Mouse (Mus musculus) mouse trophoblast stem cell (cell line): ENCODE data around the gene Nudt13.
"Not testable (repeated sequence)": the region's sequence is repeated elsewhere in the genome, so short reads cannot be mapped to it uniquely, and the experiment has no call there.

Experiments
- in situ Hi-C, 2 experiments: fragments of 300-500 bp; cut with MseI, MboI; formaldehyde crosslinking; loops; 2 replicates in 1 of 2; 3 replicates in 1 of 2; pipeline ENCODE4 v1.15.1; 2025

Nudt13 gene

GRCm38 (mm10) chr14:20294117-20294892, at the start of gene Nudt13:
TSS of gene Nudt13 (plus strand) at chr14:20294697.
- in situ Hi-C loops = no loop called here

- in situ Hi-C loops = no loop called here
Observed at GRCm38 (mm10) chr14:20245318-20245717, 49.2 kb upstream of the Nudt13 start.

DNA sequence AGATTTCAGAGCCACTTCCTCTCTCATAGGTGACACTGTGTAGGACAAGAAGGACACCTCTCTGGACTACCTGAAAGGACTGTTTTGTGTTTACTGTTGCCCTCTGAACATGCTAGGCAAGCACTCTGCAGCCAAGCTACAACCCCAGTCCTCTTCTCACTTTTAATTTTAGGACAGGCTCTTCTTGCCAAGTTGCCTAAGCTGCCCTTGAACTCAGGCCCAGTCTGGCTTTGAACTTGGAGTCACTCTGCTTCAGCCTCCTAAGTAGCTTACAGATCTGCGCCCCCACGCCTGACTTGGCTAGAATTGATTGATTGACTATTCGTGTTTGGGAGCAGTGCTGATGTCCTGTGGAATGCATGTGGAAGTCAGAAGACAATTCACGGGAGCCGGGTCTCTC, 48.6 kb upstream of the Nudt13 start:
- in situ Hi-C loops = no loop called here

DNA sequence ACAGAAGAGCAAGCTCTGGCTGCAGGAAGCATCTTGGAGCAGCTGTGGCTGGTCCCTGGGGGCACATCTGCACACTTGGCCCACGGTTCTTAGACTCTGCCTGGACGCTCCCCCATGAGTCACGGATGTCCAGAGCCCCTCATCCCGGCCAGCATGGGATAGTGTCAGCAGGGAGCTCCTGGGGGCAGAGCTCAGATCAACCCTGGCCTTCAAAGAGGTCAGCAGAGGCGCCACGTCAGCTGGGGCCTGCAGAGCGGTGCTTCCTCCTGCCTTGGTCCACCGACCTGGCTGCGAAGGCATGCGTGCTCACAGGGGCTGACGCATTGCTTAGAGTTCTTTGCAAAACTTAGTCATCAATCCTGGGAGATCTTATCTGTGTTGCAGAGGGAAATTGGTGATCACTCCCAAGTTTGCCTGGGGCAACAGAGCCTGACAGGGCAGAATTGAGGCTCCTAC, 47.7 kb upstream of the Nudt13 start:
- in situ Hi-C loops = no loop called here

DNA sequence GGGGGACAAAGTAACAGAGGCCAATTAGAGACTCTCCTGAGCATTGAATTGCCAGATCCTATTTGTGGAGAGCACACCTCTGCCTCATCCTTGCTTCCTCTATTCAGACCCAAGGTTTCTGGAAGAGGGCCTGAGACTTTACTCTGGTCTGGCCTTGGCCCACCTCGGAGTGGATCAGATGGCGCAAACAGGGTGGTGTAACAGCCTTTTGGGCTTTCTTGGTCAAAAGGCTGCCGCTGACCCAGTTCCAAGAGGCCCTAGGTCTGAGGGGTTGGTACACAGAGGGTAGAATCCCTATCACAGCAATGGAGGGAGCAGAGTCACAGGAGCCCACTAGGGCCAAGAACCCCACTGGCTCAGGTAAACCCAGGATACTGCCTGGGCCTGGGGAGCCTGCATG, 46.5 kb upstream of the Nudt13 start:
- in situ Hi-C loops = no loop called here

- in situ Hi-C loops = loop anchor here in 1 of 2 experiments (25.0 kb wide), 1 partner anchor 388 kb away; no protein-coding TSS in a partner anchor
Observed at GRCm38 (mm10) chr14:20250237-20251171, 44.0 kb upstream of the Nudt13 start.

DNA sequence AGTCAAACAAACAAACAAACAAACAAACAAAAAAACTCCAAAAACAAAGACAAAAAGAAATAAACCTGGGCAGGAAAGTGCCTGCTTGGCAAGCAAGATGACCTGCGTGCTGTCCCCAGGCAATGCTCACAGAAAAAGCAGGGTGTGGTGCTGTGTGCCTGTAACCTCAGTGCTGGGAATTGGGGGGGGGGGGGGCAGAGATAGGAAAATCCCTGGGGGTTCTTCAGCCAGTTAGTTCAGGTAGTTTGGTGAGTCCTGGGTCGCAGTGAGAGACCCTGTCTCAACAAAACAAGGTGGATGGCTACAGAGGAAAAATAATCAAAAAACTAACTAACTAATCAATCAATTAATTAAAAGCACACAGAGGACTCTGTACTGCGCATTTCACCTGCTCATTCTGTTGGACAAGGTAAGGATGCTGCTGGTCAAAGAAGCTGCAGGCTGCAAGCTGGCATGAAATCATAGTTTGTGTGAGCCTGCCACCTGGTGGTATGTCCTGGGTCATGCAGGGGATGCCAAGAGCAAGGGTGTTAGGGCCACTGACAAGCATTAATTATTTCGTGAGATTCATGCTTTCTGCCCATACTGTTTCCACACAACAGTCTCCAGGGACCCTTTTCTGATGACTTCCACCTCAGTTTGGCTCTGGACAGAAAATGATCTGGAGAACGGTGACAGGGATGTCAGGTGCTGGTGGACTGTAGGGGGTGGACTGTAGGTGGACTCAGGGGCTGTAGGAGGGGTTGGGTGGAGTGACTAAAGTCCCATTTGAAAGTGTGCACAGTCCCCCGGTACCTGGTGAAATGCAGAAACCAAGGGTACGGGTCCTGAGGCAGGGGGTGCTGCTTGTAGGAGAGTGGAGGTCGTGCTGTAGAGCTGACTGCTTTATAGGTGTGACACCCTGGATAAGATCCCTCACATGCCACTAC, 36.0 kb upstream of the Nudt13 start:
- in situ Hi-C loops = loop anchor here in 1 of 2 experiments (25.0 kb wide), 1 partner anchor 396 kb away; no protein-coding TSS in a partner anchor

- in situ Hi-C loops = loop anchor here (5.0 to 25.0 kb wide), 2 partner anchors 150 to 400 kb away; no protein-coding TSS in a partner anchor
Observed at GRCm38 (mm10) chr14:20262346-20262745, 32.2 kb upstream of the Nudt13 start.

DNA sequence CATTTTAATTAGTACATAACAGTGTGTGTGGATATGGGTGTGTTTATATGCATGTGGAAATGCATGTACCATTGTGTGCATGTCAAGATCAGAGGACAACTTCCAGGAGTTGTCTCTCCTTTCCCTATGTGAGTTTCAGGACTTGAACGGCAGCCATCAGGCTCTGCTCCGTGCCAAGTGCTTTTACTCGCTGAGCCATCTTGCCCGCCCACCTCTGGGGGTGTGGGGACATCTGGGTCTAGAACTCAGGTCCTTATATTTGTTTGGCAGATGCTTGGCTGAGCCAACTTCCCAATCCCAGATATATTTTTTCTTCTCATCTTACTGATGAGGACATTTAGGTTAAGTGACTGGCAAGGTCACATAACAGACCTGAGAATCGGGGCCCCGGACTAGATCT, 26.1 kb upstream of the Nudt13 start:
- in situ Hi-C loops = loop anchor here in 1 of 2 experiments (25.0 kb wide), 1 partner anchor 406 kb away; no protein-coding TSS in a partner anchor

DNA sequence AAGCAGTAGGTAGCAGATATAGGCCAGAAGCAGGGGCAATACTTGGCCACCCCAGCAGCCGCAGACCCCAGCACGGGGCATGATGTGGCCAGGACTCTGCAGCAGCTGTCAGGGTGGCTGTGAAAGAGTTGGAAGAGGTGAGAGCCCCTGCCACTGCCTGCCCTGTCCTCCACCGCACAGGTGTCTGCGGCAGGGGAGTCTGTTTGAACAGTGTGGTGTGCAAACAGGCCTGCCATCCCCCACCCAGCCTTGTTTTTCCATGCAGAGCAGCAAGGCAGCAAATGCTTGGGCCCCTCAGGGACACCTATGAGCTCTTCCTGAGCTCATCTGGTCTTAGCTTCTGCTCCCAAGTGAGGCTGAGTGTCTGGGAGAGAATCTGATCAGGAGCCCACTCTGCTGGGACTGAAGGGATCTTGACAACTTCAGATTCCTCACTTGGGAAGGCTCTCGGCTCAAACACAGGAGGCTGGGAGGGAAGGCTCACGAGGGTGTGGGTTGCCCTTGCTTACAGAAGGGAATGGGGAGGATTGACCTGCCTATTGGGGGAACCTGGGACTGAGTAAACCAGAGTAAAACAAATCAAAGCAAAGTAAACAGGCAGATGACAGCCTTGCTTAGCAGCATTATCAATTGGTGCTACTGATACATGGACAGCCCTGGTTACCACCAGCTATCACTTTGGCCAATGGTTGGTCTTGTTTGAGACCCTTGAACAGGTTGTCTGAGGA, 25.3 kb upstream of the Nudt13 start, which contains the start of gene Kcnk16:
Kcnk16 (minus strand) TSS at position 118 of the 728 bp plus-strand sequence.
- in situ Hi-C loops = loop anchor here in 1 of 2 experiments (25.0 kb wide), 1 partner anchor 407 kb away; no protein-coding TSS in a partner anchor

DNA sequence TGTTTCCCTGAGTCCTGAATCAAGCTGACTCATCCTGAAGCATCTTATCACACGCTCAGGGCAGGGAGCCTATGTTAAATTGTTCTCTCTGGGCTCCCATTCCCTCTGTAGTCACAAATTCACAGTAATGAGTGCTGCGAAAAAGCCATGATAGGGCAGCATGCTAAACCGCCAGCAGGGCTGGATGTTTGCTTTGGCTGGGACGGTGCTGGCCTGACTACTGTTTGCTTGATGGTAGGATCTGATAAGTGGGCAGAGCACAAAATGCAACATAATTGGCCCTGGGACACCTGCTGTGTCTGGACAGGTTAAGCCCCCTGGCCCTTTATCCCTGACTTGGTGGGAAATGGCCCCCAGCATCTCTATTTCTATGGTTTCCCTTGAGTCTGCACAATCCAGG, 3.1 kb upstream of the Nudt13 start:
- in situ Hi-C loops = no loop called here

DNA sequence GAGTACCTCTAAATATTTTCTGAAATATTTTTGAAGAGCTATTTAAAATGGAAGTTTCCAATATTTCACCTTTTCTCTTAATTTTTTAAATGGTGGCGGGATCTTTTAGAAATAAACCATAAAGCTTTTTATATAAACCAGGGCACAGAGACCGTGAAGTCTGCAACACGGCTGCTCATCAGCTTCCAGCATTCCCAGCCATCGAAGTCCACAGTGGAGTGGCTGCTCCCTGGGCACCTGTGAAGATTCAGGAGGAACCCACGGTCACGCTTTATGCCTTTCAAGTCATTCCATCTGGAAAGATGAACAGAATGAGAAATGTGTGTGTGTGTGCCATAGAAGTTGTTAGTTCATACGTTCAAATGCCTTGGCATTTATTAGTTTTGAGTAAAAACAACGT, 450 bp downstream of the Nudt13 start:
- in situ Hi-C loops = no loop called here

DNA sequence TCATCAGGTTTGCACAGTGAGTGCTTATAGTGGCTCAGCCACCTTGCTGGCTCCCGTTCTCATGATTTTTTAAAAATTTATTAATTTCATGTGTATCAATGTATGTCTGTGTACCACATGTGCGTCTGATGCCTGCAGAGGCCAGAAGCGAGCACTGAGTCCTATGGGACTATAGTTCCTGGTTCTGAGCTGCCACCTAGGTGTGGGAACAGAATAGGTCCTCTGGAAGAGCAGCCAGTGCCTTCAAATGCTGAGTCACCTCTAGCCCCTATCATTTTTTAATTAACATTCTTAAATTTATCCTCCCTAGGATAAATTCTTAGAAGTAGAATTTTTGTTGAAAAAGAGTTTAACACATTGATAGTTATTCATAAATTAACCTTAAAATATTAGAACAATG, 3.1 kb downstream of the Nudt13 start:
- in situ Hi-C loops = no loop called here

GRCm38 (mm10) chr14:20298131-20298530, 3.6 kb downstream of the Nudt13 start:
- in situ Hi-C loops = no loop called here

- in situ Hi-C loops = not testable (repeated sequence)
Observed at GRCm38 (mm10) chr14:20305085-20305484, 10.6 kb downstream of the Nudt13 start.

GRCm38 (mm10) chr14:20315137-20315536, 20.6 kb downstream of the Nudt13 start:
- in situ Hi-C loops = no loop called here

DNA sequence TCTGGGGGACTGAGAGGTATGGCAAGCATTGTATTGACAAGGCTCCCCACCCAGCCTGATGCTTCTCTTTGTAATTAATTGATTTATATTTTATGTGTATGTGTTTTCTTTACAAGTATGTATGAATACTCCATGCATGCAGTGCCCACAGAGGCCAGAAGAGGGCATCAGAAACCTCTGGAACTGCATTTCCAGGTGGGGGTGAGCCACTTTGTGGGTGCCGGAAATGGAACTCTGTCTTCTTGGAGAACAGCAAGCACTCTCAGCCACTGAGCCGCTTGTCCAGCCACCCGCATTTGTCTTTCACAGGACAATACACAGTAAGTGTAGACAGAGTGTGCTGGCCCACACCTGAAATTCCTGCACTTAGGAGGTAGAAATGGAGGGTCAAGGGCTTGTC, 24.9 kb downstream of the Nudt13 start:
- in situ Hi-C loops = no loop called here

GRCm38 (mm10) chr14:20324196-20324595, 29.7 kb downstream of the Nudt13 start:
- in situ Hi-C loops = no loop called here

DNA sequence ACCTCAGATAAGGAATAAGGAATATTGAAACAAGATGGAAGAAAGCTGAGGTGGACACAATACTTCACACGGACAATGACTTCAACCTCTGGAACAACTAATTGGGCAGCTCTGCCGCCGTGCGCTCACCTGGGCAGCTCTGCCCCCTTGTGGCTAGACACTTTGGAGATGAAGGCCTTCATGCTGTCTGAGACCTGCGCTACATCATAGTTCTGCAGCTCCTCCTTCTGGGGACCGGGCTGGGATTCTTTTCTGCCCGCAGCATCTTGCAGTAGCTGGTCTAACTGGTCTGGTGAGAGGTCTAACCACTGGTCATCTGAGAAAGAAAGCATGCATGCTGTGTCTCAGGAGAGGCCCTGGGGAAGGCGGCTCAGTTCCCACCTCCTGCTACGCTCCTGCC, 34.0 kb downstream of the Nudt13 start:
- in situ Hi-C loops = no loop called here

DNA sequence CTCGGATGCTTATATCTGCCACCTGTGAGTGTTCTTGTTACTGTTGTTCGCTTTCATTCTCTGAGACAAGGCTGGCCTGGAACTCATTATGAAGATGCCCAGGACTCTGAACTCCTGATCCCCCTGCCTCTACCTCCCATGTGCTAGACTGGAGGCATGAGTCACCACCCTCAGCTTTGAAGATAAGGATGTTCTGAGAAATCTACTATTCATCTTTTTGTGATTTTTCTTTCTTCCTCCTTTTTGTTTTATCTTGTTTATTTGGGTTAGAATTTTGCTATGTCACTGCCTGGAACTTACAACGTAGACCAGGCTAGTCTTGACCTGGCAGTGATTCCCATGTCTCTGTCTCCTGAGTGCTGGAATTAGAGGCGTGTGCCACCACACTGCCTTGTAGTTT, 36.8 kb downstream of the Nudt13 start:
- in situ Hi-C loops = no loop called here
